Mouse (Mus musculus): Measurements from ENCODE around the gene Stxbp6. TPM values are rescaled to one million over a fixed set of nuclear protein-coding genes. Genes with fewer than 3 reads are reported as not detected.

Gene Stxbp6
- polyA plus RNA-seq, 1 experiment, result 6.1 TPM

DNA sequence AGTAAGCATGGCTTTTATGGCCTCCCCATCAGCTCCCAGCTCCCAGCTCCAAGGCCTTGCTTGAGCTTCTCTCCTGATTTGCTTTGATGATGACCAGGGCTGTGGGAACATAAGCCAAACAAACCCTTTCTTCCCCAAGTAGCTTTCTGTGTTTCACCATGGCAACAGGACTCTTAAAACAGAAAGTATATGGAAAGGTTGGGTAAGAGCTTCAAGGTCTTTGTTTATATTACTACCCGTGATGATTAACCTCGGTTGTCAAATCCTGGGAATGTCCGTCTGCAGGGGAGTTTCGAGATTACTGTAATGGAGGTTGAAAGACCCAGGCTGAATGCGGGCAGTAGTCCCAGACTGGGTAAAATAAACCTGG lies 6.2 kb upstream of the Stxbp6 start:
- H3K27ac ChIP-seq (ENCODE audit: control insufficient read depth, insufficient read depth, low read depth, low read length), result no peak overlapping the region
- no peaks in the 10 kb centered on the region for H3K36me3 ChIP-seq (ENCODE audit: control insufficient read depth, insufficient read depth, low read length)
- TF ChIP-seq CTCF (IDR thresholded peaks at IDR 0.05; ENCODE audit: control insufficient read depth, insufficient read depth, insufficient replicate concordance, low read depth, low read length) (no peak), POLR2A (IDR thresholded peaks at IDR 0.05; ENCODE audit: control insufficient read depth, low read depth, low read length) (no peak)
- no peak overlapping the region for H3K4me3 ChIP-seq (ENCODE audit: control insufficient read depth, low read depth, low read length)
- no peaks in the 10 kb centered on the region for H3K4me1 ChIP-seq (ENCODE audit: control insufficient read depth, insufficient read depth, low read length)
- H3K27me3 ChIP-seq (ENCODE audit: control insufficient read depth, insufficient read depth, low read length), result no peaks in the 10 kb centered on the region

GRCm38 (mm10) chr12:45080036-45080752 lies 5.7 kb upstream of the Stxbp6 start:
- TF ChIP-seq CTCF (IDR thresholded peaks at IDR 0.05; ENCODE audit: control insufficient read depth, insufficient read depth, insufficient replicate concordance, low read depth, low read length) (no peak), POLR2A (IDR thresholded peaks at IDR 0.05; ENCODE audit: control insufficient read depth, low read depth, low read length) (no peak)
- H3K4me1 ChIP-seq (ENCODE audit: control insufficient read depth, insufficient read depth, low read length), result no peaks in the 10 kb centered on the region
- H3K4me3 ChIP-seq (ENCODE audit: control insufficient read depth, low read depth, low read length), result no peak overlapping the region
- H3K36me3 ChIP-seq (ENCODE audit: control insufficient read depth, insufficient read depth, low read length), result no peaks in the 10 kb centered on the region
- H3K27ac ChIP-seq (ENCODE audit: control insufficient read depth, insufficient read depth, low read depth, low read length), result no peak overlapping the region
- H3K27me3 ChIP-seq (ENCODE audit: control insufficient read depth, insufficient read depth, low read length), result no peaks in the 10 kb centered on the region

DNA sequence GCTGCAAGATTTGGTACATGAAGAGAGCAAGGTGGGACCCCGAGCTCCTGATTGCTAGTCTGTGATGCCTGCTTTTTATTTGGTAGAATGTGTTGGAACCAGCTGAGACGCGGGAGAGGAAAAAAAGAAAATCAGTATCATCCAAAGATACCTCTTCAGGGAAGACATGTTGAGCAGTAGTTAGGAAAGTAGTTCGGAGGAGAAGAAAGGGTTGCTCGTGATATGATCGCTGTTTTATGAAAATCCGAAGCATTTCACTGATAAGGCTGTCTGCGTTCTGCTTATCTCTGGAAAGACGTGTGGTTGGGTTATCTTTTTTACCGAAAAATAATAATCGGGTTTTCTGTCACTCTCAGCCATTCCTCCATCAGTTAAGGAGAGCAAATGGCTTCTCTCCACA lies 1.1 kb upstream of the Stxbp6 start:
- H3K36me3 ChIP-seq (ENCODE audit: control insufficient read depth, insufficient read depth, low read length), result no peaks in the 10 kb centered on the region
- TF ChIP-seq POLR2A (IDR thresholded peaks at IDR 0.05; ENCODE audit: control insufficient read depth, low read depth, low read length) (no peak), CTCF (IDR thresholded peaks at IDR 0.05; ENCODE audit: control insufficient read depth, insufficient read depth, insufficient replicate concordance, low read depth, low read length) (no peak)
- no peak overlapping the region for H3K4me3 ChIP-seq (ENCODE audit: control insufficient read depth, low read depth, low read length)
- no peaks in the 10 kb centered on the region for H3K27me3 ChIP-seq (ENCODE audit: control insufficient read depth, insufficient read depth, low read length)
- peak overlapping the region; percentile 44; the same call in 1 of the 2 replicates for H3K27ac ChIP-seq (ENCODE audit: control insufficient read depth, insufficient read depth, low read depth, low read length)
- H3K4me1 ChIP-seq (ENCODE audit: control insufficient read depth, insufficient read depth, low read length), result peaks cover 17% of the 10 kb centered on the region

DNA sequence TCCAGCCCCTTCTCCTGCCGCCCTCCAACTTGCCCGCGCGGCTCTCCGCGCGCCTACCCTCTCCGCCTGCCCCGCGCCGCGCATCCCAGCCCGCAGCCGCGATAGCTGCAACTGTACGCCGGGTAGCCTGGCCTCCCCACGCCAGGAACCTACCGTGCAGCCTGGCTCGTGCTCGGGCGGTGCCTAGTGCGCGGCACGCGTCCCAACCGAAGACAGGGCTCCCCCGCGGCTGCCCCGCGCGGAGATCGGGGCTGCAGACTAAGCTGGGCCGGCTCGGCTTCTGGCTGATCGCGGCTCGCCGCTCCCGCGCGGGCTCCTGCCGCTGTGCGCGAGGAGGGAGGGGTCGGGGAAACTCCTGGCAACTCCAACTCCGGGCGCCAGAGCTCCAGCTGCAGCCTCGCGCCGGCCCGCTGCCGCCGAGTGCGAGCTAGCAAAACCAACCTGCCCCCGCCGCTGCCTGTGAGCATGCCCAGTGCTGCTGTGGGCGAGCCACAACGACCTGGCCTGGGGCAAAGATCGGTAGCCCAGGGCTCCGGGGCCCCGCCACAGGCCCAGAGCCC lies 387 bp downstream of the Stxbp6 start:
- peak overlapping the region; percentile 26 for H3K27ac ChIP-seq (ENCODE audit: control insufficient read depth, insufficient read depth, low read depth, low read length)
- peaks cover 17% of the 10 kb centered on the region for H3K4me1 ChIP-seq (ENCODE audit: control insufficient read depth, insufficient read depth, low read length)
- no peaks in the 10 kb centered on the region for H3K36me3 ChIP-seq (ENCODE audit: control insufficient read depth, insufficient read depth, low read length)
- H3K27me3 ChIP-seq (ENCODE audit: control insufficient read depth, insufficient read depth, low read length), result no peaks in the 10 kb centered on the region
- TF ChIP-seq POLR2A (IDR thresholded peaks at IDR 0.05; ENCODE audit: control insufficient read depth, low read depth, low read length) (no peak; the same call in 1 of the 2 replicates), CTCF (IDR thresholded peaks at IDR 0.05; ENCODE audit: control insufficient read depth, insufficient read depth, insufficient replicate concordance, low read depth, low read length) (no peak)
- peak overlapping the region; percentile 83 for H3K4me3 ChIP-seq (ENCODE audit: control insufficient read depth, low read depth, low read length)

- no peaks in the 10 kb centered on the region for H3K27me3 ChIP-seq (ENCODE audit: control insufficient read depth, insufficient read depth, low read length)
- TF ChIP-seq POLR2A (IDR thresholded peaks at IDR 0.05; ENCODE audit: control insufficient read depth, low read depth, low read length) (no peak), CTCF (IDR thresholded peaks at IDR 0.05; ENCODE audit: control insufficient read depth, insufficient read depth, insufficient replicate concordance, low read depth, low read length) (no peak)
These were observed 1.0 kb downstream of the Stxbp6 start for GRCm38 (mm10) chr12:45073331-45074041.

DNA sequence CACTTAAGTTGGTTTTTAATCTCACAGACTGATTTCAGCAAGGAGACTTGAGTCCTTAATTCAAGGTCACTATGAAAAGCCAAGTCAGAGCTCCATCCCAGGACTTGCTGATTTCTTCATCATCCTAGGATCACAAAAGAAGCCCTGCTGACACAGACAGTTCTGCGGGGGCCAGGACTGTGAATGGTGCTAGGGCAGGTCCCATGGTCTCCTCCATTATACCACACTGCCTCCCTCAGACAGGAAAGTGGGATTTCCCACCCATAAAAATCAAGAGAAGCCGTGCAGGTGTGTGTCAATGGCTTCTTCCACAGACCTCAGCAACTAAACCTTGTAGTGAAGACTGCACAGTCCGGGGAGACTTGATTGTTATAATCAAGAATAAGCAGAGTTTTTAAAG lies 2.3 kb downstream of the Stxbp6 start:
- H3K27ac ChIP-seq (ENCODE audit: control insufficient read depth, insufficient read depth, low read depth, low read length), result no peak overlapping the region
- no peak for TF ChIP-seq CTCF (IDR thresholded peaks at IDR 0.05; ENCODE audit: control insufficient read depth, insufficient read depth, insufficient replicate concordance, low read depth, low read length)
- TF ChIP-seq POLR2A (IDR thresholded peaks at IDR 0.05; ENCODE audit: control insufficient read depth, low read depth, low read length), result no peak
- H3K4me1 ChIP-seq (ENCODE audit: control insufficient read depth, insufficient read depth, low read length), result peaks cover 17% of the 10 kb centered on the region
- H3K4me3 ChIP-seq (ENCODE audit: control insufficient read depth, low read depth, low read length), result no peak overlapping the region
- H3K27me3 ChIP-seq (ENCODE audit: control insufficient read depth, insufficient read depth, low read length), result no peaks in the 10 kb centered on the region
- H3K36me3 ChIP-seq (ENCODE audit: control insufficient read depth, insufficient read depth, low read length), result no peaks in the 10 kb centered on the region

More at GRCm38 (mm10) chr12:45073331-45074041, 1.0 kb downstream of the Stxbp6 start:
- H3K4me1 ChIP-seq (ENCODE audit: control insufficient read depth, insufficient read depth, low read length), result peaks cover 17% of the 10 kb centered on the region
- peak overlapping the region; percentile 18 for H3K27ac ChIP-seq (ENCODE audit: control insufficient read depth, insufficient read depth, low read depth, low read length)
- H3K36me3 ChIP-seq (ENCODE audit: control insufficient read depth, insufficient read depth, low read length), result no peaks in the 10 kb centered on the region
- H3K4me3 ChIP-seq (ENCODE audit: control insufficient read depth, low read depth, low read length), result peak overlapping the region; percentile 83

- Histone ChIP-seq H3K27ac (ENCODE audit: control insufficient read depth, insufficient read depth, low read depth, low read length) (no peak overlapping the region), H3K36me3 (ENCODE audit: control insufficient read depth, insufficient read depth, low read length) (no peaks in the 10 kb centered on the region), H3K4me1 (ENCODE audit: control insufficient read depth, insufficient read depth, low read length) (peaks cover 17% of the 10 kb centered on the region), H3K27me3 (ENCODE audit: control insufficient read depth, insufficient read depth, low read length) (no peaks in the 10 kb centered on the region), H3K4me3 (ENCODE audit: control insufficient read depth, low read depth, low read length) (no peak overlapping the region)
- TF ChIP-seq POLR2A (IDR thresholded peaks at IDR 0.05; ENCODE audit: control insufficient read depth, low read depth, low read length) (no peak), CTCF (IDR thresholded peaks at IDR 0.05; ENCODE audit: control insufficient read depth, insufficient read depth, insufficient replicate concordance, low read depth, low read length) (no peak)
These were observed 4.3 kb downstream of the Stxbp6 start for GRCm38 (mm10) chr12:45070186-45070585.

Data from testis, adult 2 months (tissue).